Mouse (Mus musculus) C2C12 (cell line): ENCODE results near the gene Oxnad1. TPM values are rescaled to one million over a fixed set of nuclear protein-coding genes. Genes with fewer than 3 reads are reported as not detected.
A peak's percentile ranks its signal among the peaks of the same experiment; 100 is the strongest.

Experiments
- H3K27me3 ChIP-seq: one replicate; pipeline ENCODE4 v1.6.1; 2011; ENCODE audit not compliant: control insufficient read depth, insufficient read depth, insufficient read length
- H3K36me3 ChIP-seq: one replicate; pipeline ENCODE4 v1.6.1; 2011; ENCODE audit not compliant: control insufficient read depth, insufficient read depth
- H3K4me3 ChIP-seq: one replicate; pipeline ENCODE4 v1.5.1; 2011; ENCODE audit warnings: mild to moderate bottlenecking, control low read depth; ENCODE audit not compliant: poor library complexity, insufficient read depth, severe bottlenecking
- H3K79me2 ChIP-seq: one replicate; pipeline ENCODE4 v1.6.1; 2011; ENCODE audit not compliant: control insufficient read depth, insufficient read depth
- H3K79me3 ChIP-seq: one replicate; pipeline ENCODE4 v1.6.1; 2011; ENCODE audit warnings: low read depth, control low read depth
- H3ac ChIP-seq: one replicate; pipeline ENCODE3; 2011; ENCODE audit warnings: low read depth; ENCODE audit not compliant: control insufficient read depth, insufficient read length
- CEBPB ChIP-seq: IDR thresholded peaks from one replicate; pipeline ENCODE4 v1.6.1; 2011; ENCODE audit warnings: low read depth, mild to moderate bottlenecking, control low read depth, moderate library complexity
- CTCF ChIP-seq: IDR thresholded peaks from one replicate; pipeline ENCODE4 v1.5.1; 2011; ENCODE audit not compliant: control insufficient read depth, insufficient read depth, insufficient read length
- FOSL1 ChIP-seq: IDR thresholded peaks from one replicate; pipeline ENCODE4 v1.8.0; 2011; ENCODE audit warnings: mild to moderate bottlenecking, low read length; ENCODE audit not compliant: poor library complexity, insufficient read depth, severe bottlenecking
- MAX ChIP-seq: IDR thresholded peaks from one replicate; pipeline ENCODE4 v1.6.1; 2011; ENCODE audit warnings: mild to moderate bottlenecking, control low read depth
- MYOD1 ChIP-seq: IDR thresholded peaks from one replicate; pipeline ENCODE4 v1.6.1; 2011; ENCODE audit warnings: low read depth; ENCODE audit not compliant: control insufficient read depth, insufficient read length
- MYOG ChIP-seq: IDR thresholded peaks from one replicate; pipeline ENCODE4 v1.6.1; 2011; ENCODE audit not compliant: control insufficient read depth, insufficient read length; ENCODE audit errors: extremely low read depth
- USF1 ChIP-seq: IDR thresholded peaks from one replicate; pipeline ENCODE4 v1.6.1; 2011; ENCODE audit warnings: low read depth, mild to moderate bottlenecking, control low read depth, moderate library complexity
- polyA plus RNA-seq: library from polyadenylated mRNA; unstranded; fragments of >200 nt; fragmentation: generic; extraction: Trizol; gene quantifications from one replicate; pipeline ENCODE4 v1.2.1, GENCODE M21; 2012; ENCODE audit warnings: missing spikeins

Gene Oxnad1
- polyA plus RNA-seq, 1 experiment: 17.9 TPM

- TF ChIP-seq MYOG (no peak), MAX (no peak), FOSL1 (peak; percentile 86), MYOD1 (no peak), USF1 (no peak), CTCF (no peak), CEBPB (no peak)
- no peak overlapping the region for H3ac ChIP-seq
- H3K4me3 ChIP-seq: no peak overlapping the region
- H3K79me3 ChIP-seq: no peaks in the 10 kb centered on the region
- H3K27me3 ChIP-seq: no peaks in the 10 kb centered on the region
- no peaks in the 10 kb centered on the region for H3K36me3 ChIP-seq
- no peaks in the 10 kb centered on the region for H3K79me2 ChIP-seq
Measured at GRCm38 (mm10) chr14:32050171-32050570, 35.0 kb upstream of the Oxnad1 start.

- Histone ChIP-seq H3K27me3 (no peaks in the 10 kb centered on the region), H3K4me3 (no peak overlapping the region), H3ac (no peak overlapping the region), H3K36me3 (no peaks in the 10 kb centered on the region), H3K79me2 (no peaks in the 10 kb centered on the region), H3K79me3 (no peaks in the 10 kb centered on the region)
- TF ChIP-seq FOSL1: no peak
- TF ChIP-seq CTCF: no peak
- TF ChIP-seq MAX: no peak
- no peak for TF ChIP-seq USF1
- no peak for TF ChIP-seq MYOG
- no peak for TF ChIP-seq CEBPB
- TF ChIP-seq MYOD1: no peak
Measured at GRCm38 (mm10) chr14:32053895-32054294, 31.3 kb upstream of the Oxnad1 start.

- TF ChIP-seq MYOG (no peak), MYOD1 (no peak), USF1 (no peak), CEBPB (no peak), MAX (no peak), FOSL1 (no peak), CTCF (no peak)
- Histone ChIP-seq H3K36me3 (no peaks in the 10 kb centered on the region), H3K79me3 (no peaks in the 10 kb centered on the region), H3K4me3 (no peak overlapping the region), H3K27me3 (no peaks in the 10 kb centered on the region), H3K79me2 (no peaks in the 10 kb centered on the region), H3ac (no peak overlapping the region)
Measured at GRCm38 (mm10) chr14:32054788-32055187, 30.4 kb upstream of the Oxnad1 start.

GRCm38 (mm10) chr14:32055781-32056180 is 29.4 kb upstream of the Oxnad1 start:
- TF ChIP-seq FOSL1: no peak
- TF ChIP-seq MYOG: no peak
- no peak for TF ChIP-seq USF1
- no peak for TF ChIP-seq MAX
- no peak for TF ChIP-seq MYOD1
- TF ChIP-seq CEBPB: no peak
- Histone ChIP-seq H3K4me3 (no peak overlapping the region), H3K36me3 (no peaks in the 10 kb centered on the region), H3K79me3 (no peaks in the 10 kb centered on the region), H3K79me2 (no peaks in the 10 kb centered on the region), H3K27me3 (no peaks in the 10 kb centered on the region), H3ac (no peak overlapping the region)

- no peak overlapping the region for H3ac ChIP-seq
- H3K27me3 ChIP-seq: no peaks in the 10 kb centered on the region
- no peak for TF ChIP-seq MYOG
- TF ChIP-seq FOSL1: no peak
- TF ChIP-seq MYOD1: no peak
- no peak for TF ChIP-seq MAX
- TF ChIP-seq CTCF: no peak
- no peak for TF ChIP-seq CEBPB
- TF ChIP-seq USF1: no peak
- no peaks in the 10 kb centered on the region for H3K36me3 ChIP-seq
- H3K4me3 ChIP-seq: no peak overlapping the region
- H3K79me3 ChIP-seq: no peaks in the 10 kb centered on the region
- no peaks in the 10 kb centered on the region for H3K79me2 ChIP-seq
Measured at GRCm38 (mm10) chr14:32056675-32057074, 28.5 kb upstream of the Oxnad1 start.

- Histone ChIP-seq H3K79me3 (no peaks in the 10 kb centered on the region), H3K27me3 (no peaks in the 10 kb centered on the region), H3K4me3 (no peak overlapping the region), H3K79me2 (no peaks in the 10 kb centered on the region), H3K36me3 (no peaks in the 10 kb centered on the region), H3ac (no peak overlapping the region)
- TF ChIP-seq USF1 (no peak), MAX (no peak), FOSL1 (no peak)
Measured at GRCm38 (mm10) chr14:32057664-32058063, 27.5 kb upstream of the Oxnad1 start.
